Mouse (Mus musculus) effector memory CD4-positive, alpha-beta T cell, adult 5 months (primary cell): ENCODE data around the gene Glyr1. TPM values are rescaled to one million over a fixed set of nuclear protein-coding genes. Genes with fewer than 3 reads are reported as not detected.

Source experiments
- polyA plus RNA-seq: library from polyadenylated mRNA; unstranded; fragments of 100-300 nt; shearing (Covaris generic); gene quantifications from one replicate; pipeline ENCODE4 v1.2.1, GENCODE M21; 2017

Gene Glyr1
- polyA plus RNA-seq = 122 TPM

DNA sequence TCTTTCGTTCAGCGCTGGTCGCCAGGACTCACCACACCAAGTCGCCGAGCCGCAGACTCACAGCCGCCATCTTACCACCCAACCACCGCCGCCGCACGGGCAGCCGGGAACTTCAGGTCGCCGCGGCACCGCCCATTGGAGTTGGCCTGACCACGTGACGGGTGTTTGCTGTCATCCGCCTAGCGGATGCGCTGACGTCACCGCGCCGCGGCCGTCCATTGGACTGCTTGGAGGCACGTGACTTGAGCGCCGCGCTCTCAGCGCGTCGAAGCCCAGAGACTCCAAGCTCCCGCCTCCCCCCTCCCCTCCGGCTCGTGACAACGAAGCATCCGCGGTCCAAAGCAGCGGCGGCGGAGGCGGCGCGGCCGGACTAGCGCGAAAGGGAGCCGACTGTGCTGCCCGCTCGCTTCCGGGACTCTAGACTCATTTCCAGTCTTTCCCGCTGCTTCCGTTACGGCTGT lies at the start of gene Glyr1, which contains the start of gene Ubn1:
TSS of gene Glyr1 (minus strand) at position 90 of the 461 bp plus-strand sequence.
TSS of gene Ubn1 (plus strand) at position 284 of the 461 bp plus-strand sequence.

DNA sequence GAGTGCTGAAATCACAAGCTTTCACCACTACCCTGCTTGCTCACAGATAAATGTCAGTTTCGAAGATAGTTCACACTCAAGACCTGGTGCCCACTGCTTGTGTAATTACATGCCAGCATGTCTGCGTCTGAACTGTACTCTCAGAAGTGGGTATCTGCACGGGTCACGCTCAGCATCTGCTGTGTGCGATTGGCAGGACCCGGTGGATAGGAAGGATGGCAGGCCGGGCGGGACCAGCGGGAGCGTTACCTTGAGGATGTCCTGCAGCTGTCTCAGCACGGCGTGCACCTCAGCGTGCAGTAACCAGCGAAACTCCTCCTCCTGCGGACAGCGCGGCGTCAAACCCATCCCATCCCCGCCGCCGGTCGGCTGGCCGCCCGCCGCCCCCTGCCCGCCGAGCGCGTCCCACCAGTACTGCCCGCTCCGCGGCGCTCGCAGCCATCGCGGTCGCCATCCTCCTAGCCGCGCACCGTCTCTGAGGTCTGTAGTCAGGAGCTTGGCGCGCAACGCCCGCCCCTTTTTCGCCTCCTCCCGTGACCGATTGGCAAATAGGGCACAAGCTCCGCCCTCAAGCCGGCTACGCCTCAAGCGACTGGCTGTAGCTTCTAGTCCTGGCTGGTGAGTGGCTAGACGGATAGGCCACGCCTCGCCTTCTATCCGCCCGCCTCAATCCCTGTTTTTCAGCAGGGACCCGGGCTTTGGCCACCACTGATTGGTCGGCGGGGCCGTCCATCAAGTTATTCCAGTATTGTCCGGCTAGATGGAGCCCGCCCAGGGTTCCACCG lies 36.4 kb downstream of the Glyr1 start, which contains the start of gene Rogdi:
TSS of gene Rogdi (minus strand) at position 500 of the 785 bp plus-strand sequence.

DNA sequence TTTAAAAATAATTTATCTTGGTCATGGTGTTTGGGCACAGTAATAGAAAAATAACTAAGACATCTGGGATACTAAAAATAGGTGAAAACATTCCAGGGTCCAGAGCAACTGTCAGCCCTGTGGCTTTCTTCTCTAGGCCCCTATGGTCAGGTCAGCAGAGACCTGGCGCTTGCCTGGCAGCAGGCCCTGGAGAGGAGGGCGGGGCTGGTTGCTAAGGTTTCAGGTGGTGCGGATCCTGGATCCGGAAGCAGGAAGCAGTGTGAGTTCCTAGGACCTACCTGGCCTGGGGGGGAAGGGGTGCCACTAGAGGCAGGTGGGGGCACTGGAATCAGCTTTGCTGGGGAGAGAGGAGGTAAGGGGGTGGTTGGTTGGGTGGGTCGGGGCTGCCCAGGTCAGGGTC lies 42.6 kb downstream of the Glyr1 start, which contains the start of gene Smim22:
TSS of gene Smim22 (plus strand) at position 222 of the 400 bp plus-strand sequence.

DNA sequence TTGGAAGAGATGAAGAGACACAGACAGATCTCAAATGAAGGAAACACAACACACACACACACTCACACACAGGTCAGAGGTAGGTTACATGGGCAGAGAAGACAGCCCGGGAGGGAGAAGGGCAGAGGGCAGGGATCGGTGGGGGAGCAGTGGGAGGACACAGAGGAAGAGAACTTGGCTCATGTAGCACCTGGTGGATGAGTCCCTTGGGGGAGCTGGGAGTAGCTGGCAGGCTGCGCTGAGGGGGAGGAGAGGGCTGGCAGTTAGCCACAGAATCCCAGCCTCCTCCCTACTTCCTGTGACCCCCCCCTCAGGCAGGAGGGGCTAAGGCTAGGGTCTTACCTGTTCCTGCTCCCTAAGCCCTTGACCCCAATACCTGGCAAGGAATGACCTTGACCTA lies 52.1 kb downstream of the Glyr1 start, which contains the start of gene Sept12:
TSS of gene Sept12 (minus strand) at position 300 of the 400 bp plus-strand sequence.

Other genes starting within 250 kb of the Glyr1 start
- gene 4930562C15Rik, start 214.4 kb downstream of the Glyr1 start, polyA plus RNA-seq = 0.31 TPM
- 119 TPM for gene Ubald1, start 169.5 kb downstream of the Glyr1 start, polyA plus RNA-seq
- 61.7 TPM for gene Mgrn1, start 163.6 kb downstream of the Glyr1 start, polyA plus RNA-seq
- 57.5 TPM for gene Nudt16l1, start 111.1 kb downstream of the Glyr1 start, polyA plus RNA-seq
- gene Anks3, start 85.7 kb downstream of the Glyr1 start, polyA plus RNA-seq = 55.1 TPM
- gene Sept12, start 52.0 kb downstream of the Glyr1 start, polyA plus RNA-seq = not detected
- gene Smim22, start 42.6 kb downstream of the Glyr1 start, polyA plus RNA-seq = not detected
- 15.3 TPM for gene Rogdi, start 36.3 kb downstream of the Glyr1 start, polyA plus RNA-seq
- gene Ubn1, start 194 bp upstream of the Glyr1 start, polyA plus RNA-seq = 78.4 TPM
- gene Ppl, start 82.6 kb upstream of the Glyr1 start, polyA plus RNA-seq = 0.15 TPM
- gene Sec14l5, start 97.2 kb upstream of the Glyr1 start, polyA plus RNA-seq = not detected
- 26.1 TPM for gene Nagpa, start 154.1 kb upstream of the Glyr1 start, polyA plus RNA-seq
- not detected for gene AU021092, start 172.4 kb upstream of the Glyr1 start, polyA plus RNA-seq
- 40.8 TPM for gene Alg1, start 183.8 kb upstream of the Glyr1 start, polyA plus RNA-seq
- 25.8 TPM for gene Eef2kmt, start 206.1 kb upstream of the Glyr1 start, polyA plus RNA-seq